Mouse (Mus musculus) G1E (cell line): ENCODE measurements around the gene Ccna1.

Experiments
- CTCF ChIP-seq: IDR thresholded peaks from 2 replicates; pipeline ENCODE4 v1.5.1; 2012; ENCODE audit warnings: low read depth, low read length, inconsistent platforms, mixed read lengths
- GATA1 ChIP-seq: IDR thresholded peaks from 2 replicates; pipeline ENCODE4 v1.6.1; 2012; ENCODE audit warnings: borderline replicate concordance, low read length, inconsistent platforms, mixed read lengths
- POLR2AphosphoS5 ChIP-seq: IDR thresholded peaks from 2 replicates; pipeline ENCODE4 v1.6.1; 2012; ENCODE audit warnings: low read depth, low read length, inconsistent platforms; ENCODE audit not compliant: insufficient replicate concordance

DNA sequence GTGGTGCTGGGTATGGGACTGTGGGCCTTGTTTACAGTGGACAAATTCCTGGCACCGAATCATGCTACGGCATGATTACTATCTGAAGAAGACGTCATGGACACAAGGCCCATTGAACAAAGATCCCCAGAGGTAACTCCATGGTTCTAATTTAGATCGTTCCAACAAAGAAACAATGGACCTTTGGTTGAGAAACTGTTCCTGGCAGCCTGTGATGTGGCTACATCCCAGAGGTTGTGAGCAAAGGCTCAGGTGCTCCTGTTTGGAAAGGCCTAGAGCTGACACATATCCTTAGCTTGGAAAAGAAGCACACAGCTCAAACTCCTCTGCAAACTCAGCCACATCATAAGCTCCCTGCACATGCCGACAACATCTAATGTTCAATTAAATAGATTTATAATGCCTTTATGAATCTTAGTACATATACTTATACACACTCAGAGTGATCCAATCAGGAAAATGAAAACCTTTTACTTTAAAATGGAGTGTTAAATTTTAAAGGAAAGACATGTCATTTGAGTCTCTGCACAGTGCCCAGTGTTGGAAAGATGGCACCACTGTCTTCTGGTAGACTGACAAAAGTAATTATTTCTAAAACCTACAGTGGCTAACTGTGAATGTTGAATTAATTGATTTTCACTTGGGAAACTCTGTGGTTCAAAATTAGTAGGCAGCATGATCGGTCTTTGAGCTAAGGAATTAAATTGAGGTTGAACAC, 19.4 kb upstream of the Ccna1 start:
- no peak for TF ChIP-seq GATA1
- no peak for TF ChIP-seq CTCF
- TF ChIP-seq POLR2AphosphoS5 = no peak
